Mouse (Mus musculus): ENCODE results near the gene Mitf.
A peak's percentile ranks its signal among the peaks of the same experiment; 100 is the strongest.

Gene Mitf

GRCm38 (mm10) chr6:97821811-97822210 lies 15.0 kb downstream of the Mitf start:
- DNase-seq (ENCODE audit: low spot score in 2 of 2): no peak

DNA sequence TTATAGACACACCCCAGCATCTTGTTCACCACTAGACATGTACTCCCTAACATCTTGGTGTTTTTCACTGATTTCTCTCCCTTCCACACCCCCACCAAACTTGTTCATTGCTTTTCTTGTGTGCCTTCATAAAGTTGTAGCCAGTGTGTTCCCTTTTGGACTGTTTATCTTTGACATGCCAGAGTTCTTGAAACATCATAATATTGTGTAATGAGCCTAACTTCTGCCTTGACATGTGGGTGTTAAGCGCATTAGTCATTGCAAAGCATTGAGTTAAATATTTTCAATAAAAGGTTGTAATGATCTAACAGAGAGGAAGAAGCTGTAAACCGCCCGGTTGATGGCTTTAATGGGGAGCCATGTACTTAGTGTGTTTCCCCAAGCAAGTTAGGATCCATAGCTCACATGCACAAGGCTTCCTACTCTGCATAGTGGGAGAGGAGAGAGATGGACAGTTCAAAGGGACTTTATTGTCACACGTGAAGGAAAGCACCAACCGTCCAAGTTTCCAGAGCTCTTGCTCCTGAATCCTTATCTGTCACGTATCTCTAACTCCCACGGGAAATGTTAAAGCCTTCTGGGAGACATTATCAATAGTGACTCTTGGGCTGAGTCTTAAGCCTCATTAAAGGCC lies 19.9 kb downstream of the Mitf start:
- DNase-seq (ENCODE audit: low spot score in 2 of 2): no peak

- DNase-seq (ENCODE audit: low spot score in 2 of 2): no peak
These were observed 21.2 kb downstream of the Mitf start for GRCm38 (mm10) chr6:97828021-97828420.

- no peak for DNase-seq (ENCODE audit: low spot score in 2 of 2)
These were observed 22.2 kb downstream of the Mitf start for GRCm38 (mm10) chr6:97828822-97829719.

GRCm38 (mm10) chr6:97832501-97832900 lies 25.6 kb downstream of the Mitf start:
- DNase-seq (ENCODE audit: low spot score in 2 of 2): no peak

DNA sequence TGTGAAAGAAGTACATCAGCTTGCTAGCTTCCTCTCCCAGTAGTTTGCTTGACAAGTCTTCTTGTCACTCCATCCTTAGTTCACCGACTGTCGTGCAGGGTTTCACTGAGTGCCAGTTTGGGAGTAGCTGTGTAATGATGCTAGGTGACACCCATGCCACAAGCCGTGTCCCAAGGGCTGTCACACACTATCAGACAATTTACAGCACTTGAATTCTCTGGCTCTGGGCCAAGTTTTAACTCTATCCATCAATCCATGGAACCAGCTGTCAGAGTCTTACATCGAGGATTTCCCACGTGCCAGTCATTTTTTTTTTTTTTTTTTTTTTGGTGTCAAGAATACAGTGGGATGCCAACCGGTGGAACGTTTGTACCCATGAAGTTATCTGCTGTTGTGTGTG lies 29.3 kb downstream of the Mitf start:
- no peak for DNase-seq (ENCODE audit: low spot score in 2 of 2)

DNA sequence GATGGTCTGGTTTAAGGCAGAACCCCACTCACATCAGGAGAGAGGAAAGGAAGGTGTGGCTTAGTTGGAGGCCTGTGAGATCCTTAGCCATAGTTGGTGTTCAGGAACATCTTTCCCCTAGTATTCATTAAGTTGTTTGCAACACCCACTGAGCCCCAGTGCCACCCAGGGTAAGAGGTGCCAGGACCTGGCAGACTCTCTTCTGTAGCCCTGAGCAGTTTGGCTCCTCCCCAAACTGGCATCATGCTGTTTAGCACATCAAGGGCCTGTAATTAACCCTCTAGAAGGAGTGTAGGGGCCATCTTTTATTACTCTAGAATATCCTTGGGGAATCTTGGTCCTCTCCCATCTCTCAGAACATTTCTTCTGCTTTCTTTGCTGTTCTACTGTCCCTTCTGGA lies 30.9 kb downstream of the Mitf start:
- DNase-seq (ENCODE audit: low spot score in 2 of 2): no peak

GRCm38 (mm10) chr6:97839568-97839967 lies 32.7 kb downstream of the Mitf start:
- DNase-seq (ENCODE audit: low spot score in 2 of 2): no peak

GRCm38 (mm10) chr6:97844112-97844511 lies 37.3 kb downstream of the Mitf start:
- no peak for DNase-seq (ENCODE audit: low spot score in 2 of 2)

- DNase-seq (ENCODE audit: low spot score in 2 of 2): no peak
These were observed 41.5 kb downstream of the Mitf start for GRCm38 (mm10) chr6:97848191-97848857.

DNA sequence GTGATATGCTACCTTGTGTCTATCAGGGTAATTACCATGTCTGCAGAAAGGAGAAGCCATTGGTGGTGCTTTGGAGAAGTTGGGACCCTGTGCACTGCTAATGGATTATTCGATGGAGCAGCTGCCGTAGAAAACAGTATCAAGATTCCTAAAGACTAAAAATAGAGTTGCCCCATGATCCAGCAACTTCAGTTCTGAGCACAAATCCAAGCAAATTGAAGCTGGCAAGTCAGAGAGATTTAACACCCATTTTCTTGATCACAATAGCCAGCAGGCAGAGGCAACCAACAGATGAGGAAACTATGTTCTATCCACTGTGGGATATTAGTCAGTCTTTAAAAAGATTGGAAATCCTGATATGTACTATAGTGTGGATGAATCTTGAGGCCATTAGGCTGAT lies 47.4 kb downstream of the Mitf start:
- no peak for DNase-seq (ENCODE audit: low spot score in 2 of 2)

GRCm38 (mm10) chr6:97855420-97856170 lies 48.7 kb downstream of the Mitf start:
- peak in 1 of 2 experiments; percentile 13 for DNase-seq (ENCODE audit: low spot score in 2 of 2)

DNA sequence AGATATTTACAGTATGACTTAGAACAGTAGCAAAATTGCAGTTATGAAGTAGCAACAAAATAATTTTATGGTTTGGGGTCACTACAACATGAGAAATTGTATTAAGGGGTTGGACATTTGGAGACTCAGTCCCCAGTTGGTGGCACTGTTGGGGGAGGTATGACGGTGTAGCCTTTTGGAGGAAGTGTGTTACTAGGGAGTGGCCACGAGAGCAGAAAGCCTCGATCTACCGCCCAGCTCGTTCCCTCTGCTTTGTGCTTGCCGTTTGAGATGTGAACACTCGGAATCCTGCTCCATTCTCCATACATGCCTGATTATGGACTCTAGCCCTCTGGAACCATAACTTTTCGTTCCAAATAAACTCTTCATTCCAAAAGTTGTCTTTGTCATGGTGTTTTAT lies 49.6 kb downstream of the Mitf start:
- DNase-seq (ENCODE audit: low spot score in 2 of 2): no peak

DNA sequence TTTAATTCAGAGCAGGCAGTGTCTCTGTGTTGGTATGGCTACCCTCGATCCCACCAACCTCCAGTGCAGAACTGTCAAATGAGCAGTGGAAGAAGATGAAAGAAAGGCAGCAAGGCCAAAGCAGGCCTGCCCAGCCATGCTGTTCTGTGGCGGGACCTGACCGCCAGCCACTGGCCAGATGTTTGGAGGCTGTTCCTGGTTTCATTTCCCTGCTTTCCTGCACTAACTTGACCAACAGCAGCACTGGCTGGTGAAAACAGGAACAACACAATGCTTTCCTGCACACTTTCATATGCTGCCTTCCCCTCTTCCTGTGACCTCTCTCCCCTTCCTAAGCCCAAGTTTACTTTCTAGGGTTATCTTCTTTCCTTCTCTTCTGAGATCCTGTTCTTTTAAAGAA lies 50.8 kb downstream of the Mitf start:
- DNase-seq (ENCODE audit: low spot score in 2 of 2): no peak

DNA sequence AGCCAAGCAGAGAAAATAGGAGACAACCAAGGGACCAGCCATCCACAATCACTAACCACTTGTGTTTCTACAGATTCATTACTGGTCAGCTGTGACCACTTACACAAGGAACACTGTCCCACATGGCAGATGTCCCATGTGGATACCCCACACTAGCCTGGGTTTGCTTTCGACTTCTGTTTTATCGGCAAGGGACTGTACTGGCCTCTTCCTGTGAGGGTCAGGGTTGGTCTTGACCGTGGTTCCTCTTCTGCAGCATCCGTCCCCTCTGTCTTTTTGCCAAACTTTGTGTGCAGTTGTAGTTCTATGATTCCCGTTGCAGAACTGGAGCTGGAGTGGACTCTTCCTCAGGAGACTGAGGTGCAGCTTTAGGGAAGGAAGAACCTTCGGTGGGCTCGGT lies 59.7 kb downstream of the Mitf start:
- DNase-seq (ENCODE audit: low spot score in 2 of 2): no peak

DNA sequence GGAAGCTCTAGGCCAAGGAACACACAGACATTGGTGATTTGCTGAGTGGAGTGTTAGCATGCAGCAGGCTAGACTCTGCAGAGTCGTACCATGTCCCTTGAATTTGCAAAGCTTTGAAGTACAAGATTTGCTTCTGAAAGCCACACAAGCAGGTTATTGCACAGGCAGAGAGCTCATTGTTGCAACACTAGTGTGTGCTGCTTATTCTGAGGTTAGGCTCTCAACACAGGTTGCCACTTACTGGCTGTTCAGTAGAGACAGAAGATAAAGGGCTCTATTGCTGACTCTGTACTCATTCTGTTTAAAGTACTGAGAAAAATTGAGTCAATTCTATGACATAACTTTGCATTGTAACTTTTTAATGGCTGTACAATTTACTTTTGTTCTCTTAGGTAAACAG lies 61.2 kb downstream of the Mitf start:
- DNase-seq (ENCODE audit: low spot score in 2 of 2): no peak

- no peak for DNase-seq (ENCODE audit: low spot score in 2 of 2)
These were observed 63.1 kb downstream of the Mitf start for GRCm38 (mm10) chr6:97869953-97870352.

DNA sequence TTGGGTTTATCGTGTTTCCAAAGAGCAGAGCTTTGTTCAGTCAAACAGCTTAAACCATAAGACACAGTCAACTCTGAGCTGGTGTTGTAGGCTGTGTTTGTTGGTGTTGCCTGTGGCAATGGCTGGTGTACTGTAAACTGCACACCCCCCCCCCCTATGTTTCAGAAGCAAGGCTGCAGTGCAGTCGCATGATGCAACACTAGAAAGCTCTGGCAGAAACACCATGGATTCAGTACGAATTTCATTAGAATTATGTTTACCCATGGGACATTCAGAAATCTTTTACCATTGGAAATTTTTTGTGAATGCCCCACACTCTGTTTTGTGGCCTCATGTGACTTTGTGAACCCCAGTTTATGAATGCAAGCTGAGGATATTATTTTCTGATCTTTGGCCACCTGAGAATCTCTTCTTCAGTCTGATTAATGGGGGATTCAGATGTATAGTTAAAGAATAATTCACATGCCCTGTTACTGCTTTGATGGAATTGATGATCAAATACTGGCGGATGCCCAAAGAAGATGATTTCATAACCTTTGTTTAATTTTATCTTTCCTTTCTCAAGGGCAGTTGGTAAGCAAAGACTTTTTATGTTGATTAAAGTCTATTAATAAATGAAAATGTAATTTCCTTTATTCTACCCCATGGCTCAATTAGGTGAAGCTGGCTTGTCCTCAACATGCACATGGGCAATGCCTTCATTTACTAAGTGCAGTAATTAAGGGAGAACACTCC lies 64.6 kb downstream of the Mitf start:
- DNase-seq (ENCODE audit: low spot score in 2 of 2): no peak

DNA sequence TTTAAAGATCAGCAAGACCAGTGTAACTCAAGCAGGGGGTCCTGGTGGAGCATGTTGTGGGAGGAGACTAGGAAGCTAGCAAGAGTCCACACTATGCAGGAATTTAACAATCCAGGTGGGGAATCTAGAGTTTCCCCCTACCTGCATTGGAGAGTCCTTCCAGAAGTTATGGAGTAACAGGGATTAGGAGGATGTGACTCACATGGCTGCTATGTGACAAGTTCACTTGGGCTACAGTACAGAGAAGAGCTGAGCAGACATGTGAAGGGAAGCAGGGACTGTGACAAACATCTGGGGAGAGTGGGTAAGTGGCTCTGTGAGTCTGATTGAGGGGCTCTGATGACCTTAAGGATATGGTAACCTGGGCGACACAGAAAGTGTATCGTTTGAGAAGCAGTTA lies 66.2 kb downstream of the Mitf start:
- DNase-seq (ENCODE audit: low spot score in 2 of 2): no peak

DNA sequence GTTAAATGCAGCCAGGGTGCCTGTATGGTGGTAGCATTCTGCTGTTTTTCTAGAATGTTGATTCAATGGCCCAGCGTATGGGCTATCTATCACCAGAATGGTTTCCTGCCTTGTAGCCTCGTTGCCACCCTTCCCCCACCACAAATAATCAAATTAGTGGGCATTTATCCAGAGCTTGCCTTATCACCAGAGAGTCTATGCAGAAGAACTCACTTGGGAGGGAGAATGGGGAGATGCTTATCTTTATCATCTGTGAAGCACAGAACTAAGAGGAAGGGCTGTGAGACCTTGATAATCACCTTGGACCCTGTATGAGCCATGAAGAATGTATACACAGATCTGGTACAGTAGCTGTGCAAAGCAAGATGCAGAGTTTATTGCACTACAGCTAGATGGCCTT lies 70.1 kb downstream of the Mitf start:
- DNase-seq (ENCODE audit: low spot score in 2 of 2): no peak

DNA sequence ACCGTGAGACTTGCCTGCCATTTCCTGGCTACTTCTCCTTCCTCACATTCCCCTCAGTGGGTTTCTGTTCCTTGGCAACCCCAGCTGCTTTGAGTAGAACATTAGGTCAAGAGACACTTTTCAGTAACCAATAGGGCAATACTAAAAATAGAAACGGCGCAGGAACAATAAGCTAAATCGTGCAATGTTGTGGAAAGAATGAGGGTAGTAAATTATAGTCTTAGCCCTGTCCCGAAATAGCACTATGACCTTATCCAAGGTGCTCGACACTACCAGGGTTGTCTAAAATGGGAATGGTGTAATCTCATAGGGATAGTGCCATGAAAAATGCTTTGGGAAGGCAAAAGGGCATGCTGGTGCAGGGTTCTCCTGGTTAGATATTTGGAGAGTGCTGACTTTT lies 70.6 kb downstream of the Mitf start:
- DNase-seq (ENCODE audit: low spot score in 2 of 2): no peak

All from frontal cortex, postnatal 14 days (tissue).